Mouse (Mus musculus) forebrain, postnatal 0 days (tissue): ENCODE measurements around the gene Sorbs1. TPM values are rescaled to one million over a fixed set of nuclear protein-coding genes. Genes with fewer than 3 reads are reported as not detected.

Source experiments
- ATAC-seq: fragments of 200-750 bp; cut with Nextera tagmentation; 2 replicates; pipeline ENCODE4 v1.8.0; 2017; ENCODE audit warnings: mild to moderate bottlenecking, moderate library complexity
- DNase-seq: peaks from one replicate; pipeline ENCODE4 v3.0.0-alpha.2; 2015
- H3K27ac ChIP-seq: fragments of 300-500 bp; sonication (generic); 2 replicates; pipeline ENCODE4 v1.5.1; 2014; ENCODE audit warnings: low read depth, mild to moderate bottlenecking, antibody characterized with exemption, low read length, moderate library complexity, mixed read lengths
- H3K27me3 ChIP-seq: fragments of 300-500 bp; sonication (generic); 2 replicates; pipeline ENCODE4 v1.6.1; 2014; ENCODE audit warnings: mild to moderate bottlenecking, low read length, mixed read lengths; ENCODE audit not compliant: insufficient read depth
- H3K36me3 ChIP-seq: fragments of 300-500 bp; sonication (generic); 2 replicates; pipeline ENCODE4 v1.6.1; 2014; ENCODE audit warnings: mild to moderate bottlenecking, moderate library complexity; ENCODE audit not compliant: insufficient read depth
- H3K4me1 ChIP-seq: fragments of 300-500 bp; sonication (generic); 2 replicates; pipeline ENCODE4 v1.6.1; 2014; ENCODE audit warnings: antibody characterized with exemption; ENCODE audit not compliant: insufficient read depth
- H3K4me2 ChIP-seq: fragments of 300-500 bp; sonication (generic); 2 replicates; pipeline ENCODE4 v1.6.1; 2014; ENCODE audit warnings: low read depth, mild to moderate bottlenecking, moderate library complexity
- H3K4me3 ChIP-seq: fragments of 300-500 bp; sonication (generic); 2 replicates; pipeline ENCODE4 v1.5.1; 2014; ENCODE audit warnings: low read depth, low read length, mixed read lengths
- H3K9ac ChIP-seq: fragments of 300-500 bp; sonication (generic); 2 replicates; pipeline ENCODE4 v1.6.1; 2014; ENCODE audit warnings: mild to moderate bottlenecking
- H3K9me3 ChIP-seq: fragments of 300-500 bp; sonication (generic); 2 replicates; pipeline ENCODE4 v1.6.1; 2016; ENCODE audit warnings: low read length
- CTCF ChIP-seq: sonication (generic); IDR thresholded peaks from 2 replicates; pipeline ENCODE4 v1.5.1; 2016; ENCODE audit warnings: antibody characterized with exemption, control low read depth, low read depth
- WGBS: fragments of 180-500 bp; shearing (Covaris S2); extraction: QIAGEN DNeasy Blood & Tissue Kit; methylation state at CpG from one replicate; pipeline ENCODE4 v1.1.7; 2014; 5-methylcytosine and 5-hydroxymethylcytosine counted together
- polyA plus RNA-seq: library from polyadenylated mRNA; unstranded; fragments of >200 nt; fragmentation: Nextera tagmentation; extraction: Ambion mirVana; gene quantifications from 2 replicates; pipeline ENCODE4 v1.2.1, GENCODE M21; 2015
- total RNA-seq: library from RNA; depleted of rRNA; stranded (reverse); fragments of >200 nt; gene quantifications from 2 replicates; pipeline ENCODE4 v1.2.3, GENCODE M21; 2014

Sorbs1 gene
- total and polyA plus RNA-seq, 2 experiments from 2014 or later = 51.8 to 74.9 TPM

DNA sequence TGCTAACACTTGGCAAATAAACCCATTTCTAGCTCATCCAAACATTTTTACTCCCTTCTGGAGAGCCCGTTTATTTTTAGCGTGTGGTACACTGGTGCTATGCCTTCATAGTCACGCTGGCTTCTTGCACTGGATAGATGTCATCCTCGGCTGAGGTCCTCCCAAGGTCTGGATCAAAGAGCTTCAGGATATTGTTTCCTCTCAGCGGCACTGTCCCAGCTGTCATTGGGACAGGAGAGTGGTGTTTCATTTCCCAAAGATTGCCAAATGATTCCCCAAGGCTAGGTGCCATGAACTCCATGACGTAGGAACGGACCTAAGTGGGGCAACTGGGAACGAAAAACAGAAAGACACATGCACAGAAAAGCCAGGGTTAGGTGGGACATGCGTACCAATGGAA, 225.2 kb downstream of the Sorbs1 start:
- WGBS = 92% methylated on average over 9 of the region's 9 CpGs
- no peak for TF ChIP-seq CTCF
- no peak overlapping the region for H3K4me2 ChIP-seq
- H3K4me3 ChIP-seq = no peak overlapping the region
- no peaks in the 10 kb centered on the region for H3K27me3 ChIP-seq
- peaks cover 6% of the 10 kb centered on the region; the same call in 1 of the 2 replicates for H3K36me3 ChIP-seq
- ATAC-seq (no peak), DNase-seq (no peak)
- H3K27ac ChIP-seq = no peak overlapping the region
- H3K9me3 ChIP-seq = no peaks in the 10 kb centered on the region
- H3K9ac ChIP-seq = no peak overlapping the region
- H3K4me1 ChIP-seq = no peaks in the 10 kb centered on the region

DNA sequence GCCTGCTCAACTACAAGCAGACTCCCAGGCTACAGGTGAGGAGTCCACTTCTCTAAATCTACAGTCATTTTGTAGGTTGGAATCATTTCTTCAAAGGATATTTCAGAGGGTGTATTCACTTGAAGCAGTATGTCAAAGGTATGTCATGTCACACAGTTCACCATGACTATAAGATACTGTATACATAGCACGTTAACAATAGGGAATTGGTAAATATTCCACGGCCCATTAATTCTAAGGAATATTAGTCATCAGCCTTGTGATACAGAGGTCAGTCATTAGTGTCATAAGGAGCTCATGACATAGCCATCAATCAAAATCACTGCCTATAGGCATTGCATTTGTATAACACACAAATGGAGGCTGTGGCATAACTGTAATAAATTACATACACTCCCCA, 228.9 kb downstream of the Sorbs1 start:
- DNase-seq (no peak), ATAC-seq (no peak)
- 93% methylated on average over 2 of the region's 2 CpGs for WGBS
- no peaks in the 10 kb centered on the region for H3K36me3 ChIP-seq
- H3K27ac ChIP-seq = no peak overlapping the region
- H3K9ac ChIP-seq = no peak overlapping the region
- H3K4me2 ChIP-seq = no peak overlapping the region
- no peaks in the 10 kb centered on the region for H3K9me3 ChIP-seq
- TF ChIP-seq CTCF = no peak
- no peak overlapping the region for H3K4me3 ChIP-seq
- H3K4me1 ChIP-seq = no peaks in the 10 kb centered on the region
- no peaks in the 10 kb centered on the region for H3K27me3 ChIP-seq

DNA sequence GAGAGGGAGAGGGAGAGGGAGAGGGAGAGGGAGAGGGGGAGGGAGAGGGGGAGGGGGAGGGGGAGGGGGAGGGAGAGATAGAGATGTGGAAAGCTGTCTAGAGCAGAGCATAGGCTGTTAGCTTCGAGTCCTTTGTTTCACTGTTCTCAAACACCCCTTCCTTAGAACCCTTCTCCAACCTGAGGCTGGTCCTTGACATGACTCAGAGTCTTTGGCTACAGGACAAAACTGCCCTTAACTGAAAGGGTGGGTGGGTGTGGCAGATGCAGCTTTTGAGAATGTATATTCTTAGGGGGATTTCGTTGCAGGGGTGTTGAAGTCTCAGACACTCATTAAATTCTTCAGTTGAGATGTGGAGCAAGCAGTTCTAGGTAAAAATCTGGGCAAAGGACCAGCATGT, 230.2 kb downstream of the Sorbs1 start:
- H3K4me1 ChIP-seq = no peaks in the 10 kb centered on the region
- whole genome bisulfite sequencing = 77% methylated on average over 2 of the region's 2 CpGs
- H3K27ac ChIP-seq = no peak overlapping the region
- H3K27me3 ChIP-seq = no peaks in the 10 kb centered on the region
- no peak overlapping the region for H3K4me2 ChIP-seq
- H3K9ac ChIP-seq = no peak overlapping the region
- DNase-seq (no peak), ATAC-seq (no peak)
- H3K36me3 ChIP-seq = no peaks in the 10 kb centered on the region
- no peak overlapping the region for H3K4me3 ChIP-seq
- TF ChIP-seq CTCF = no peak
- H3K9me3 ChIP-seq = no peaks in the 10 kb centered on the region

DNA sequence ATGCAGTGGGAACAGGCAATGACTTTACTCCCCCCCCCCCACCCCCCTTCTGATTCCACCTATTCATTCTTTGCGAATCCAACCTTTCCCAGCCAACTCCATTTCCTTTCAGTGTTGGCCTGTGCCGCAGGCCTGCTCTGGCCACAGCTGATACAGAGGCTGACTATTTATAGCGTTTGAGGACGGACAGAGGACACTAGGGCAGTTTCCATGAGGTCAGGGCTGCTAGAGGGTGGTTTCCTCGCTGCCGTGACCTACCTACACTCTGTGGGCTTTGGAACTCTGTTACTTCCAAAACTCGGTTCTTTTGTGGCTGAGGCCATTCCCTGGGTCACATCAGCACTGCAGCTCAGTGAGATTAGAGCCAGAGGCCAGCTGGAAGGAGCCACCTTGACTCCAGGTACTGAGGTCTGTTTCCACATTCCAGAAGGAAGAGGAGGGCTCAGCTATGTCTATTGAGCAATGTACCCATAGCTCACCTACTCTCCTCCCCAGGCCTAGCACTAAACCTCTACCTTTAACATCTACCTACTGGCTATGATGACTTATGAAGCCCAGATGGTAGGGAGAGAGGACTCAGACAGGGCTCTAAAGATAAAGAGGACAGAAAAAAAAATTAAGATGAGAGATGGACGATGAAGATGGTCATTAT, 235.1 kb downstream of the Sorbs1 start:
- Histone ChIP-seq H3K36me3 (no peaks in the 10 kb centered on the region), H3K4me3 (no peak overlapping the region), H3K4me1 (no peaks in the 10 kb centered on the region), H3K27me3 (no peaks in the 10 kb centered on the region), H3K9me3 (no peaks in the 10 kb centered on the region), H3K9ac (no peak overlapping the region), H3K27ac (no peak overlapping the region), H3K4me2 (no peak overlapping the region)
- DNase-seq (no peak), ATAC-seq (no peak)
- no peak for TF ChIP-seq CTCF
- WGBS = 85% methylated on average over 8 of the region's 8 CpGs

DNA sequence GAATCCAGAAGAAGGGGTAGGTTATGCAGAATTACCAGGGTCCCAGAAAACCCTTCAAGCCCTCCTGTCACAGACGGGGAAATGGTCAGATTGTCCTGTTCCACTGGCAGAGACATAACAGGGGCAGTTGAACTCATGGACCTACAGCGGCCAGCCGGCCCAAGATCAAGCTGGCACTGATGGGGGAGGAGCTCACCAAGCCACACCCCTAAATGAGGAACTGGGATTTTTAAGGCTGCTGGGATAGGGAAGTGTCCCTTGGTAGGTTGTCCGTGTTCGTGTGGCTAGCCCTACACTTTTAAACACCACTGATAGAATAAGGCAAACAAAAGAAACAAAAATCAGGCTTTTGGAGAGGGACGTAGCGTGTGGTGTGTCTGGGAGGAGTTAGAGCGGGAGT, 236.1 kb downstream of the Sorbs1 start:
- WGBS = 94% methylated on average over 8 of the region's 8 CpGs
- no peak overlapping the region for H3K9ac ChIP-seq

DNA sequence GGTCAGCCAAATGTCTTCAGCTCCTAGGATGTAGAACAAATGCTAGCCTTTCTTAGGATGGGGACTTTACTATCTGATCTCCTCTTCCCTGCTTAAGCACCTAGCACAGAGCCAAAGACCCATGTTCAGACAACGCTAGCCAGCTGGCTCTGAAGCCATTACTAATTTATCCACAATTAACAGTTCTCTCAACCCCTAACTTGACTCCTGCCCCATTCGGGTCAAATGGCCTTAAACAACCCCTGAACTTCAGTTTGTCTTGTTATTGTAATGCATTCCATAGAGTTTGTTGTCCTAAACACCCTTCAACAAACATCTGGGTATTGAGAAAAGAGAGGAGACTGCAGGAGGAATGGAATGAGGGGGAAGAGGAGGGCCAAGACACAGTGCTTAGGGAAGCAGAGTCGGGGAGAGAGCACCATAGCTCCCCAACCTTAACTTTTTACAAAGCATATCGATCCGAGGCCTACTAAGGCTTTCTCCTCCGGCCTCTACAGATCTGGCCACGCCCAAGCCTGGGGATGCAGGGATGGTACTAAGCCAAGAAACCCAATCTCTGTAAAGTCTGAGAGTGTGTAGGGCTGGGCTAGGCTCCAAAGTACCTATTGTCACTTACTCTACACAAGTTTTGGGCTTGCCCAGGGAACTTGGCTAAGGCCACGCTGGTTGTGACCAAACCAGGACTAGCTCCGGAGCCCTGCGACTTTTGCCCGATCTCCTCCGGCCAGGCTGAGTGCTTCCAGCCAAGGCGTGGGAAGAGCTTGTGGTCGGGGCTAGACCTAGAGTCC, 238.0 kb downstream of the Sorbs1 start:
- WGBS = 89% methylated on average over 14 of the region's 14 CpGs

More for the DNA sequence above, 236.1 kb downstream of the Sorbs1 start:
- Histone ChIP-seq H3K4me1 (no peaks in the 10 kb centered on the region), H3K9me3 (no peaks in the 10 kb centered on the region), H3K4me3 (no peak overlapping the region), H3K4me2 (no peak overlapping the region), H3K27ac (no peak overlapping the region), H3K36me3 (no peaks in the 10 kb centered on the region), H3K27me3 (0 out of 2 replicates have a peak, but pooled peaks cover 2% of the 10 kb centered on the region)
- no peak for DNase-seq
- no peak for TF ChIP-seq CTCF
- ATAC-seq = no peak

DNA sequence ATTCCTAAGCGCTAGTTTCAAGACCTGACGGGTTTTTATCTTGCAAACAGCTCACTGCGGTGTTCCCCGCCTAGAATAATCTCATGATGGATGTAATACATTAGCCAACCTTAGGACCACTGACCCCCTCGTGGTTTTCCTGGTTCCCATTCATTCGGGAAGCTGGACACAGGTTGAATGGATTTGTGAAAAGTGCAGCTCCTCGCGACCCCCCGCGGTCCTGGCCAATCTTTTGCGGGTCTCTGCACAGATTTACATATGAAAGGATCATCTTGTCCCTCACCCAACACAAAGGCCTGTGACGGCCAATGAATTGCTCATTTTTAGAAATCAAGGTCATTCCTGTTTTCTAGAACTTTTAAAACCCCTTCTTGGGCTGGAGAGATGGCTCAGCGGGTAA, 240.9 kb downstream of the Sorbs1 start:
- DNase-seq (no peak), ATAC-seq (no peak)
- Histone ChIP-seq H3K27me3 (peaks cover 32% of the 10 kb centered on the region), H3K27ac (no peak overlapping the region), H3K9ac (no peak overlapping the region), H3K9me3 (no peaks in the 10 kb centered on the region), H3K4me1 (no peaks in the 10 kb centered on the region), H3K4me3 (no peak overlapping the region), H3K4me2 (no peak overlapping the region), H3K36me3 (no peaks in the 10 kb centered on the region)
- WGBS = 13% methylated on average over 13 of the region's 13 CpGs
- no peak for TF ChIP-seq CTCF

More for the DNA sequence above, 238.0 kb downstream of the Sorbs1 start:
- no peak for TF ChIP-seq CTCF
- DNase-seq (no peak), ATAC-seq (no peak)
- Histone ChIP-seq H3K4me3 (no peak overlapping the region), H3K36me3 (no peaks in the 10 kb centered on the region), H3K27ac (no peak overlapping the region), H3K4me1 (no peaks in the 10 kb centered on the region), H3K4me2 (no peak overlapping the region), H3K9me3 (no peaks in the 10 kb centered on the region), H3K27me3 (peaks cover 21% of the 10 kb centered on the region), H3K9ac (no peak overlapping the region)
